Mouse (Mus musculus) thymus, adult 2 months (tissue): Measurements from ENCODE around the gene Saxo2.

ENCODE experiments used
- CTCF ChIP-seq: fragments of 200-500 bp; IDR thresholded peaks from 2 replicates; pipeline ENCODE4 v1.5.1; 2012; ENCODE audit warnings: mild to moderate bottlenecking, control low read depth, low read length, moderate library complexity, borderline replicate concordance; ENCODE audit not compliant: control insufficient read depth, poor library complexity, insufficient read depth; ENCODE audit errors: extremely low read depth
- POLR2A ChIP-seq: fragments of 200-500 bp; IDR thresholded peaks from 2 replicates; pipeline ENCODE4 v1.6.1; 2012; ENCODE audit warnings: mild to moderate bottlenecking, low read length, control low read depth, moderate library complexity; ENCODE audit not compliant: control insufficient read depth, poor library complexity, insufficient read depth; ENCODE audit errors: extremely low read depth

- no peak for TF ChIP-seq CTCF
- TF ChIP-seq POLR2A = no peak
Measured at GRCm38 (mm10) chr7:82625342-82625741, 23.0 kb downstream of the Saxo2 start.
